Mouse (Mus musculus): ENCODE data around the gene Rbfox3.

GRCm38 (mm10) chr11:118892876-118893275 is 18.5 kb downstream of the Rbfox3 start:
- no peak for TF ChIP-seq CTCF (IDR thresholded peaks at IDR 0.05; ENCODE audit: low read depth, low read length)
- TF ChIP-seq POLR2A (IDR thresholded peaks at IDR 0.05; ENCODE audit: borderline replicate concordance, low read depth, low read length), result no peak

Measured in bone marrow macrophage, adult 2 months (primary cell).